Mouse (Mus musculus) liver, postnatal 0 days (tissue): ENCODE measurements around the gene Sox6. TPM values are rescaled to one million over a fixed set of nuclear protein-coding genes. Genes with fewer than 3 reads are reported as not detected.

ENCODE experiments used
- ATAC-seq: fragments of 200-750 bp; cut with Nextera tagmentation; 2 replicates; pipeline ENCODE4 v1.8.0; 2017; ENCODE audit warnings: mild to moderate bottlenecking, moderate library complexity
- DNase-seq: peaks from one replicate; pipeline ENCODE4 v3.0.0-alpha.2; 2016
- H3K27ac ChIP-seq: fragments of 300-500 bp; sonication (generic); 2 replicates; pipeline ENCODE4 v1.5.1; 2014; ENCODE audit warnings: antibody characterized with exemption, moderate library complexity, mild to moderate bottlenecking, low read depth
- H3K27me3 ChIP-seq: fragments of 300-500 bp; sonication (generic); 2 replicates; pipeline ENCODE4 v1.6.1; 2014; ENCODE audit warnings: low read length, control low read depth, mixed read lengths; ENCODE audit not compliant: insufficient read depth
- H3K36me3 ChIP-seq: fragments of 300-500 bp; sonication (generic); replicated peaks from 2 replicates; pipeline ENCODE4 v1.6.1; 2014; ENCODE audit warnings: mild to moderate bottlenecking, control low read depth, low read length, moderate library complexity, mixed read lengths; ENCODE audit not compliant: insufficient read depth
- H3K4me1 ChIP-seq: fragments of 300-500 bp; sonication (generic); 2 replicates; pipeline ENCODE4 v1.6.1; 2014; ENCODE audit warnings: antibody characterized with exemption, mild to moderate bottlenecking, control low read depth; ENCODE audit not compliant: insufficient read depth
- H3K4me2 ChIP-seq: fragments of 300-500 bp; sonication (generic); 2 replicates; pipeline ENCODE4 v1.6.1; 2014; ENCODE audit warnings: low read depth, mild to moderate bottlenecking, low read length, moderate library complexity, mixed read lengths
- H3K4me3 ChIP-seq: fragments of 300-500 bp; sonication (generic); 2 replicates; pipeline ENCODE4 v1.5.1; 2014; ENCODE audit warnings: low read depth, low read length
- H3K9ac ChIP-seq: fragments of 300-500 bp; sonication (generic); replicated peaks from 2 replicates; pipeline ENCODE4 v1.6.1; 2014; ENCODE audit warnings: mild to moderate bottlenecking, moderate library complexity
- H3K9me3 ChIP-seq: fragments of 300-500 bp; sonication (generic); 2 replicates; pipeline ENCODE4 v1.6.1; 2016; ENCODE audit warnings: mild to moderate bottlenecking, control low read depth, low read length, mixed read lengths
- CTCF ChIP-seq: sonication (generic); IDR thresholded peaks from 2 replicates; pipeline ENCODE4 v1.5.1; 2016; ENCODE audit warnings: antibody characterized with exemption, low read depth
- EP300 ChIP-seq: IDR thresholded peaks from 2 replicates; pipeline ENCODE4 v1.6.1; 2016; ENCODE audit warnings: antibody characterized with exemption, low read depth, mild to moderate bottlenecking
- WGBS: fragments of 180-500 bp; shearing (Covaris S2); extraction: QIAGEN DNeasy Blood & Tissue Kit; methylation state at CpG from one replicate; pipeline ENCODE4 v1.1.7; 2014; ENCODE audit not compliant: insufficient replicate concordance; 5-methylcytosine and 5-hydroxymethylcytosine counted together
- polyA plus RNA-seq: library from polyadenylated mRNA; unstranded; fragments of >200 nt; fragmentation: Nextera tagmentation; extraction: Ambion mirVana; gene quantifications from 2 replicates; pipeline ENCODE4 v1.2.1, GENCODE M21; 2015

Gene Sox6
- polyA plus RNA-seq, 1 experiment from 2014 or later = 44.4 TPM

DNA sequence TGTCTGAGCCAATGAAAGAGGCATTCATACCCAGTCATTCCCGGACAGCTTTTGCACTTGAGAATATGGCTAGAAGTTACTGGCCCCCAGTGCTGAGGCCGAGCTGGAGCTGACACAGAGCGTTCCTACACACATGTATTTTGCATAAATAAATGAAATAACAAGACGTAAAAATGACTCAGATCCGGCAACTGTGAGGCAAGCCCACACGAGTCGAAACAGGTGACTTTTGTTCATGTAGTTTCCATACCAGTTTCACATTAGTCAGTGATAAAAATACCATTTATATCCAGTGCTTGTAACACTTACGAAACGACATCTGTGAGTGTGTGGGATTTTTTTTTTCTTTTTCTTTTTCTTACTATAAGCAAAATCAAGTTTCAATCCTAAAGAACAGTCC lies 564.5 kb downstream of the Sox6 start:
- Histone ChIP-seq H3K4me1 (no peaks in the 10 kb centered on the region), H3K9me3 (no peaks in the 10 kb centered on the region), H3K27ac (no peak overlapping the region), H3K4me3 (no peak overlapping the region), H3K4me2 (no peak overlapping the region), H3K9ac (no peak overlapping the region), H3K27me3 (no peaks in the 10 kb centered on the region), H3K36me3 (0 out of 2 replicates have a peak, but pooled peaks cover 3% of the 10 kb centered on the region)
- DNase-seq (no peak), ATAC-seq (no peak)
- 89% methylated on average over 9 of the region's 9 CpGs for WGBS
- TF ChIP-seq EP300 (no peak), CTCF (no peak)

DNA sequence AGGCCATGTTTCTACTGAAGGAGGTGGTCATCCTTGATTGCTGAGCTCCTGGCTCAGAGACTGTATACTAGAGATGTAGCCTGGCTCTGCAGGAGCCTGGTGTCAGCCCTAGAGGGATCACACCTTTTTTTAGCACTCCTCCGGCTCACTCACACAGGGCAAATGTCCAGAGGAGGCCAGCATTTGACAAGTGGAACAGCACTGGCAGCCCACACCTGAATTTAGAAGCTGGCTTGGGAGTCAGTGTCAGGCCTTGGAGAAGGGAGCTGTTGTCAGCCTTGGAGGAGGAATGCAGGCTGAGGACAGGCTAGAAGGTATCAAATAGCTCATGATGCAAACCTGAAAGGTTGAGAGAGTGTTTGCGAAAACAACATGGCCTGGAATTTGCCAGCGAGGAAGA lies 565.7 kb downstream of the Sox6 start:
- Histone ChIP-seq H3K4me2 (no peak overlapping the region), H3K9ac (no peak overlapping the region), H3K27ac (no peak overlapping the region), H3K9me3 (no peaks in the 10 kb centered on the region), H3K4me1 (no peaks in the 10 kb centered on the region), H3K36me3 (0 out of 2 replicates have a peak, but pooled peaks cover 3% of the 10 kb centered on the region), H3K27me3 (no peaks in the 10 kb centered on the region), H3K4me3 (no peak overlapping the region)
- ATAC-seq (no peak), DNase-seq (no peak)
- 90% methylated on average over 3 of the region's 3 CpGs for WGBS
- TF ChIP-seq CTCF = no peak
- no peak for TF ChIP-seq EP300

DNA sequence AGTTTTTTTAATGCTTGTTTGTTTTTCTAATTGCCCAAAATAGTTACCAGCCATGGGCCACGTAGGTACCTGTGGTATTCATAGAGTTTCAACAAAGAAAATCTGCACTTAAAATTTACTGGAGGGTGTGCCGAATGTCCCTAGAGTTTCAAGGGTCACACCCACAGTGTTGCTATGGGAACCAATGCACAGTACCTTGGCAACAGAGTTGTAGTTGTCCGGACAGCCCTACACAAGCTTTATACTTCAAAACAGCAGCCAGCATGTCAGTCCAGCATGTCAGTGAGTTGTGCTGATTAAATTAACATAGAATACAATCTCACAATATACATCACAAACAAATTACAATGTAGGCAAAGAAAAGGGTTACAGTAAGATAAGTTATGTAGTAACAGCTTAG lies 567.1 kb downstream of the Sox6 start:
- ATAC-seq = no peak
- Histone ChIP-seq H3K4me3 (no peak overlapping the region), H3K27me3 (no peaks in the 10 kb centered on the region), H3K9ac (no peak overlapping the region), H3K27ac (no peak overlapping the region), H3K36me3 (no peaks in the 10 kb centered on the region), H3K9me3 (no peaks in the 10 kb centered on the region), H3K4me1 (no peaks in the 10 kb centered on the region), H3K4me2 (no peak overlapping the region)
- 70% methylated on average over 3 of the region's 3 CpGs for WGBS
- TF ChIP-seq CTCF = no peak
- no peak for DNase-seq

DNA sequence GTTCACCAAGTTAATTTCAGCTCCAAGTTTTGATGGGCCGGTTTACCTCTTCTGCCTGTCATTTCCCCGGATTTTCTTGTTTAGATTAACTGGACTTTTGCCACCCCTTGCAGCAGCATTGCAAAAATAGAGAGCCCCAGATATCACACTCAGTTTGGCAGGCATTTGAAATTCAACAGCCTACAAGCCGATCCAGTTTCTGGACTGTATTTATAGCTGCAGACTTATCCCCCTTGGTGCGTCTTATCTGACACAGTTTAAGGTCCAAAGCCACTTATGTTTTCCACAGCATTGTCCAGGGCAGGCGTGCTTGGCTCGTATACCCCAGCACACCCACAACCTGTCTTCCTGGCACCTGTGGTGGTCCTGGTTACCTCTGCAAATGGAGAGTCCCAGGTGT lies 571.8 kb downstream of the Sox6 start:
- no peak for TF ChIP-seq EP300
- no peak for TF ChIP-seq CTCF

DNA sequence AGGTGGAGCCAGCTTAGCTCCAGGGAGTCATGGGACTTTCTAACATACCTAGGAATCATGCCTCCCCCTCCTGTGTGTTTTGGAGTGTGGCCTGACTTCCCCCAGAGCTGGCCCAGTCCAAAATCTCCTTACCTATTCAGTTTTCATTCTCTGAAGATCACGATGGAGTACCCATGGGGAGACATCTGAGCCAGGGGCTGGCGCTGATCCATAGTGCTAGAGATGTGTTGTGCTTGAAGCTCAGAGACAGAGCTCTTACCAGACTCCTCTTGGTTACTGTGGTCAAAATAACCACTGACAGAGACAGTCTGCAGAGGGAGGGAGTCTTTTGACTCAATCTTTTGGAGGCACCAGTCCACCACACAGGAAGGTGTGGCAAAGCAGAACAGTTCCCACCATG lies 575.2 kb downstream of the Sox6 start:
- 77% methylated on average over 2 of the region's 2 CpGs for WGBS

More for the DNA sequence above, 571.8 kb downstream of the Sox6 start:
- peaks cover 5% of the 10 kb centered on the region; the same call in 1 of the 2 replicates for H3K4me1 ChIP-seq
- no peak overlapping the region for H3K9ac ChIP-seq
- ATAC-seq (no peak), DNase-seq (no peak)
- no peak overlapping the region for H3K27ac ChIP-seq
- H3K9me3 ChIP-seq = no peaks in the 10 kb centered on the region
- H3K4me3 ChIP-seq = no peak overlapping the region
- H3K27me3 ChIP-seq = no peaks in the 10 kb centered on the region
- H3K36me3 ChIP-seq = no peaks in the 10 kb centered on the region
- no peak overlapping the region for H3K4me2 ChIP-seq
- 84% methylated on average over 6 of the region's 6 CpGs for WGBS

DNA sequence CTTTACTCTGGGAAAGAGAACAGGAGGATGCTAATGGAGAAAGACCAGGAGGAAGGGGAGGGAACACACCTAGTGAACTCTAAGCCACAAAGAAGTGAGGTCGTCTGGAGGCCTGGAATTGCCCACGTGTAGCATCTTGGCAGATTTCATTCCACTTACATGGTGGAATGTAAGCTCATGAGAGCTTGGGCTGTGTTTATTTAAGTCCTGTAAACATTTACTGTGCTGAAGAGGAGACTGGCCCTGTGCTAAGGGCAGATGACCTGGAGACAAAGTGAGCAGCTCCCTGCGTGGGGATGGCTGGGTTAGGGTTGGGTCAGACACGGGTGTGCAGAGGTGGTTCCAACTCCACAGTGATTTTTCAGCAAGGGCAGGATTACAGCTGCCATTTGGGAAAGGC lies 576.3 kb downstream of the Sox6 start:
- WGBS = 33% methylated on average over 4 of the region's 4 CpGs

More for the DNA sequence above, 575.2 kb downstream of the Sox6 start:
- no peak for TF ChIP-seq EP300
- TF ChIP-seq CTCF = no peak
- no peak overlapping the region for H3K9ac ChIP-seq
- peaks cover 5% of the 10 kb centered on the region; the same call in 1 of the 2 replicates for H3K4me1 ChIP-seq
- H3K9me3 ChIP-seq = no peaks in the 10 kb centered on the region
- no peak overlapping the region for H3K4me3 ChIP-seq
- H3K27me3 ChIP-seq = no peaks in the 10 kb centered on the region
- H3K36me3 ChIP-seq = no peaks in the 10 kb centered on the region
- H3K27ac ChIP-seq = no peak overlapping the region
- H3K4me2 ChIP-seq = no peak overlapping the region
- no peak for ATAC-seq
- DNase-seq = no peak

DNA sequence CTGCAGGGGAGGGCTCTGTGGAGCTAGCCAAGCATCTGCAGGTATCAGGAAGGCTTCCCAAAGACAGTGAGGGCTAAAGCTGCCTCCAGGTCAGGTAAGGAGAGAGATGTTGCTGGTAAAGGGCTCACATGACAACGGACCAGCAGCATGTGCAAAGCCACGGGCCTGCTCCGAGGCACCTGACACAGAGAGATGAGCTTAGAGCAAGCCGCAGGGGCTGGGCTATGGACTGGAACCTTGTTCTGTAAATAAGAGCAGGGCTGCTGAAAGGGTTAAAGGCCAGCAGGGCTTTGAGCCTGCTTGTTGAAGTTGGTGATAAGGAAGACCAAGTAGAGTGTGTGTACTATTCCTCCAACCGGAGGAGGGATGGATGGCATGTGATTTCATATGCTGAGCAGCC lies 583.6 kb downstream of the Sox6 start:
- ATAC-seq = no peak
- TF ChIP-seq EP300 (no peak), CTCF (no peak)
- no peaks in the 10 kb centered on the region for H3K36me3 ChIP-seq
- 49% methylated on average over 5 of the region's 5 CpGs for WGBS
- H3K27me3 ChIP-seq = no peaks in the 10 kb centered on the region
- H3K9ac ChIP-seq = no peak overlapping the region
- no peak for DNase-seq
- no peak overlapping the region for H3K4me2 ChIP-seq
- H3K4me1 ChIP-seq = 0 out of 2 replicates have a peak, but pooled peaks cover 2% of the 10 kb centered on the region
- no peak overlapping the region for H3K4me3 ChIP-seq
- no peaks in the 10 kb centered on the region for H3K9me3 ChIP-seq
- no peak overlapping the region for H3K27ac ChIP-seq

More for the DNA sequence above, 576.3 kb downstream of the Sox6 start:
- no peaks in the 10 kb centered on the region for H3K36me3 ChIP-seq
- no peak for DNase-seq
- no peak for ATAC-seq
- no peak overlapping the region for H3K9ac ChIP-seq
- H3K9me3 ChIP-seq = no peaks in the 10 kb centered on the region
- no peaks in the 10 kb centered on the region for H3K27me3 ChIP-seq
- H3K4me2 ChIP-seq = no peak overlapping the region
- peaks cover 5% of the 10 kb centered on the region; the same call in 1 of the 2 replicates for H3K4me1 ChIP-seq
- TF ChIP-seq EP300 = no peak
- H3K27ac ChIP-seq = no peak overlapping the region
- no peak overlapping the region for H3K4me3 ChIP-seq
